Mouse (Mus musculus) brain, embryonic 14.5 days (tissue): ENCODE results near the gene Def6.

ENCODE experiments used
- CTCF ChIP-seq: fragments of 200-500 bp; IDR thresholded peaks from 2 replicates; pipeline ENCODE4 v1.5.1; 2012; ENCODE audit warnings: inconsistent platforms, mild to moderate bottlenecking, moderate library complexity, borderline replicate concordance; ENCODE audit not compliant: insufficient read depth, insufficient read length; ENCODE audit errors: extremely low read depth
- POLR2A ChIP-seq: fragments of 200-500 bp; IDR thresholded peaks from 2 replicates; pipeline ENCODE4 v1.6.1; 2012; ENCODE audit warnings: mild to moderate bottlenecking, inconsistent platforms, borderline replicate concordance; ENCODE audit not compliant: poor library complexity, insufficient read depth, insufficient read length, severe bottlenecking; ENCODE audit errors: extremely low read depth

- no peak for TF ChIP-seq CTCF
- no peak for TF ChIP-seq POLR2A
Observed at GRCm38 (mm10) chr17:28211921-28212341, 4.4 kb downstream of the Def6 start.
